Mouse (Mus musculus): ENCODE measurements around the gene Gm20075.
"Not testable (repeated sequence)": the region's sequence is repeated elsewhere in the genome, so short reads cannot be mapped to it uniquely, and the experiment has no call there.

Gene Gm20075

GRCm38 (mm10) chr13:96081276-96081675, at the start of gene Gm20075:
Gm20075 (minus strand) TSS chr13:96081376.
- in situ Hi-C loops (cut with MboI, MseI) = not testable (repeated sequence)

GRCm38 (mm10) chr13:96129081-96129480, 47.9 kb upstream of the Gm20075 start:
- in situ Hi-C loops (cut with MboI, MseI) = loop anchor here (5.0 kb wide), 1 partner anchor 42 kb away; no protein-coding TSS in a partner anchor

- in situ Hi-C loops (cut with MboI, MseI) = loop anchor here (5.0 kb wide), 1 partner anchor 39 kb away; no protein-coding TSS in a partner anchor
These were observed 45.5 kb upstream of the Gm20075 start for GRCm38 (mm10) chr13:96126669-96127068.

GRCm38 (mm10) chr13:96125011-96125410, 43.8 kb upstream of the Gm20075 start:
- in situ Hi-C loops (cut with MboI, MseI) = loop anchor here (5.0 kb wide), 1 partner anchor 38 kb away; no protein-coding TSS in a partner anchor

GRCm38 (mm10) chr13:96112711-96113110, 31.5 kb upstream of the Gm20075 start:
- in situ Hi-C loops (cut with MboI, MseI) = loop anchor here (10.0 kb wide), 1 partner anchor 138 kb away; no protein-coding TSS in a partner anchor

GRCm38 (mm10) chr13:96110767-96111166, 29.6 kb upstream of the Gm20075 start:
- in situ Hi-C loops (cut with MboI, MseI) = loop anchor here (10.0 kb wide), 1 partner anchor 136 kb away; no protein-coding TSS in a partner anchor

- in situ Hi-C loops (cut with MboI, MseI) = no loop called here
These were observed 25.2 kb upstream of the Gm20075 start for GRCm38 (mm10) chr13:96106367-96106766.

- in situ Hi-C loops (cut with MboI, MseI) = no loop called here
These were observed 9.8 kb upstream of the Gm20075 start for GRCm38 (mm10) chr13:96090929-96091328.

- in situ Hi-C loops (cut with MboI, MseI) = loop anchor here (5.0 kb wide), 1 partner anchor 42 kb away; no protein-coding TSS in a partner anchor
These were observed 4.6 kb upstream of the Gm20075 start for GRCm38 (mm10) chr13:96085581-96086302.

- in situ Hi-C loops (cut with MboI, MseI) = not testable (repeated sequence)
These were observed 578 bp upstream of the Gm20075 start, which contains the start of gene Gm17190 for GRCm38 (mm10) chr13:96081754-96082153. Gm17190 (plus strand) TSS chr13:96082054.

GRCm38 (mm10) chr13:96073555-96073954, 7.6 kb downstream of the Gm20075 start:
- in situ Hi-C loops (cut with MboI, MseI) = no loop called here

- in situ Hi-C loops (cut with MboI, MseI) = no loop called here
These were observed 28.4 kb downstream of the Gm20075 start for GRCm38 (mm10) chr13:96052755-96053154.

GRCm38 (mm10) chr13:96045396-96045795, 35.8 kb downstream of the Gm20075 start:
- in situ Hi-C loops (cut with MboI, MseI) = no loop called here

GRCm38 (mm10) chr13:96040275-96041042, 40.7 kb downstream of the Gm20075 start:
- in situ Hi-C loops (cut with MboI, MseI) = no loop called here

GRCm38 (mm10) chr13:96039536-96039935, 41.6 kb downstream of the Gm20075 start:
- in situ Hi-C loops (cut with MboI, MseI) = no loop called here

- in situ Hi-C loops (cut with MboI, MseI) = no loop called here
These were observed 50.6 kb downstream of the Gm20075 start for GRCm38 (mm10) chr13:96030368-96031223.
